ENCODE assay signal across 11 mouse cellular contexts in genomic region chr12:86787020-86787553, GRCm38 (mm10). TPM values are rescaled to one million over a fixed set of nuclear protein-coding genes. Genes with fewer than 3 reads are reported as not detected.
DNase-seq lines count a peak whose midpoint lies in the region; ATAC-seq and TF ChIP-seq lines count a peak whose summit lies in the region.
"Had no signal": no experiment of that assay in that cellular context is flagged by ENCODE, and none has a peak within 500 bp of the region (broad histone marks: within the 10 kb centered on the region; RNA-seq: fewer than 3 reads in every experiment).

No protein-coding gene starts in this region.

- no peak for TF ChIP-seq CTCF in hindbrain, postnatal 0 days (IDR thresholded peaks at IDR 0.05; ENCODE audit: low read depth)

- intact Hi-C loops in heart, postnatal 36 days (cut with DNase I): no loop called here

- no peak overlapping the region for H3K4me2 ChIP-seq in heart, embryonic 13.5 days
- H3K4me2 ChIP-seq in hindbrain, postnatal 0 days (ENCODE audit: low read depth, low read length): no peak overlapping the region
- H3K4me2 ChIP-seq: lung, embryonic 14.5 days had no signal

- no peak overlapping the region; the same call in 1 of the 2 replicates for H3K9ac ChIP-seq in heart, embryonic 13.5 days
- H3K9ac ChIP-seq in hindbrain, postnatal 0 days (replicated peaks; ENCODE audit: low read length): no peak overlapping the region
- H3K9ac ChIP-seq: lung, embryonic 14.5 days had no signal

- H3K36me3 ChIP-seq in heart, embryonic 13.5 days: no peaks in the 10 kb centered on the region
- no peaks in the 10 kb centered on the region for H3K36me3 ChIP-seq in embryonic facial prominence, embryonic 10.5 days (replicated peaks)
- no peaks in the 10 kb centered on the region for H3K36me3 ChIP-seq in hindbrain, postnatal 0 days (ENCODE audit: insufficient read depth, low read length)

- no peak overlapping the region for H3K4me3 ChIP-seq in heart, embryonic 13.5 days
- no peak overlapping the region for H3K4me3 ChIP-seq in embryonic facial prominence, embryonic 10.5 days
- H3K4me3 ChIP-seq in hindbrain, postnatal 0 days (ENCODE audit: low read length): no peak overlapping the region

- no peak for DNase-seq in heart, postnatal 36 days
- DNase-seq in embryonic facial prominence, embryonic 10.5 days (ENCODE audit: low spot score): no peak
- peak; percentile 21 for DNase-seq in hindbrain, postnatal 0 days (ENCODE audit: low spot score)
- peak; percentile 68 for DNase-seq in retina, embryonic 14.5 days (ENCODE audit: low spot score)
- DNase-seq in thymus, postnatal 0 days (ENCODE audit: low spot score): no peak
- no peak for DNase-seq in frontal cortex, postnatal 25 days (ENCODE audit: low spot score in 2 of 2)
- DNase-seq in kidney, postnatal 10 days: no peak
- DNase-seq: kidney, adult 2 months; lung, embryonic 14.5 days had no signal

- H3K27ac ChIP-seq in heart, embryonic 13.5 days (replicated peaks): 0 out of 2 replicates have a peak overlapping the region, but pooled peaks have one; percentile 46
- H3K27ac ChIP-seq in embryonic facial prominence, embryonic 10.5 days (replicated peaks): peak overlapping the region; percentile 71; the same call in 1 of the 2 replicates
- peak overlapping the region; percentile 42; the same call in 1 of the 2 replicates for H3K27ac ChIP-seq in hindbrain, postnatal 0 days

- H3K27me3 ChIP-seq in heart, embryonic 13.5 days (replicated peaks): no peaks in the 10 kb centered on the region
- H3K27me3 ChIP-seq in embryonic facial prominence, embryonic 10.5 days (replicated peaks; ENCODE audit: low read depth, poor library complexity, severe bottlenecking): no peaks in the 10 kb centered on the region
- H3K27me3 ChIP-seq in hindbrain, postnatal 0 days (ENCODE audit: insufficient read depth, low read length): no peaks in the 10 kb centered on the region

- H3K9me3 ChIP-seq in heart, embryonic 13.5 days: no peaks in the 10 kb centered on the region
- no peaks in the 10 kb centered on the region for H3K9me3 ChIP-seq in embryonic facial prominence, embryonic 10.5 days
- H3K9me3 ChIP-seq in hindbrain, postnatal 0 days (ENCODE audit: low read length): no peaks in the 10 kb centered on the region

- ATAC-seq in heart, embryonic 13.5 days (ENCODE audit: extremely low read depth, insufficient number of reproducible peaks, low FRiP score, low TSS enrichment): no peak
- peak; percentile 55 for ATAC-seq in hindbrain, postnatal 0 days

- peaks cover 46% of the 10 kb centered on the region for H3K4me1 ChIP-seq in heart, embryonic 13.5 days
- peaks cover 35% of the 10 kb centered on the region for H3K4me1 ChIP-seq in embryonic facial prominence, embryonic 10.5 days
- H3K4me1 ChIP-seq in hindbrain, postnatal 0 days (ENCODE audit: insufficient read depth, low read length): peaks cover 13% of the 10 kb centered on the region

- 52% methylated on average over 4 of the region's 4 CpGs for WGBS in heart, embryonic 13.5 days
- WGBS in embryonic facial prominence, embryonic 10.5 days: 58% methylated on average over 4 of the region's 4 CpGs
- 18% methylated on average over 4 of the region's 4 CpGs for WGBS in hindbrain, postnatal 0 days

RNA-seq across cellular contexts. Expression of gene Lrrc74a, which starts 52.9 kb away (rescaled TPM):
- polyA plus RNA-seq in heart, embryonic 13.5 days (2015; fragmentation: Nextera tagmentation; extraction: Ambion mirVana): not detected in 2 replicates
- total RNA-seq in heart, postnatal 36 days (2021): not detected
- polyA plus RNA-seq in embryonic facial prominence, embryonic 10.5 days (2016; fragmentation: Nextera tagmentation; extraction: Ambion mirVana): not detected in 2 replicates
- not detected in 2 replicates for total RNA-seq in hindbrain, postnatal 0 days (2014; rRNA removed)
- polyA plus RNA-seq in hindbrain, postnatal 0 days (2015; fragmentation: Nextera tagmentation; extraction: Ambion mirVana): not detected in 2 replicates
- polyA plus RNA-seq in thymus, postnatal 0 days (2015; fragmentation: Nextera tagmentation; extraction: Ambion mirVana): 0.09 TPM in 1 of 2 replicates, not detected in the other
- total RNA-seq: common myeloid progenitor, adult 5-6 weeks had no signal
- polyA plus RNA-seq: kidney, adult 2 months; lung, embryonic 14.5 days had no signal

Comparison
In these comparisons a context has a peak if more than half of its experiments do, and no peak if none do; other contexts are left out.
1. DNase-seq: peak in hindbrain, postnatal 0 days (single experiment) and retina, embryonic 14.5 days (single experiment); none in heart, postnatal 36 days (0 of 2), embryonic facial prominence, embryonic 10.5 days (single experiment), thymus, postnatal 0 days (single experiment), frontal cortex, postnatal 25 days (0 of 2) and kidney, postnatal 10 days (single experiment).
2. Peak in every context shown above with its lines, with median percentiles within 50 percentile points of each other: H3K27ac ChIP-seq.